Mouse (Mus musculus): ENCODE results near the gene Olfr159. TPM values are rescaled to one million over a fixed set of nuclear protein-coding genes. Genes with fewer than 3 reads are reported as not detected.

The Olfr159 gene
- polyA plus RNA-seq, 1 experiment, result not detected

DNA sequence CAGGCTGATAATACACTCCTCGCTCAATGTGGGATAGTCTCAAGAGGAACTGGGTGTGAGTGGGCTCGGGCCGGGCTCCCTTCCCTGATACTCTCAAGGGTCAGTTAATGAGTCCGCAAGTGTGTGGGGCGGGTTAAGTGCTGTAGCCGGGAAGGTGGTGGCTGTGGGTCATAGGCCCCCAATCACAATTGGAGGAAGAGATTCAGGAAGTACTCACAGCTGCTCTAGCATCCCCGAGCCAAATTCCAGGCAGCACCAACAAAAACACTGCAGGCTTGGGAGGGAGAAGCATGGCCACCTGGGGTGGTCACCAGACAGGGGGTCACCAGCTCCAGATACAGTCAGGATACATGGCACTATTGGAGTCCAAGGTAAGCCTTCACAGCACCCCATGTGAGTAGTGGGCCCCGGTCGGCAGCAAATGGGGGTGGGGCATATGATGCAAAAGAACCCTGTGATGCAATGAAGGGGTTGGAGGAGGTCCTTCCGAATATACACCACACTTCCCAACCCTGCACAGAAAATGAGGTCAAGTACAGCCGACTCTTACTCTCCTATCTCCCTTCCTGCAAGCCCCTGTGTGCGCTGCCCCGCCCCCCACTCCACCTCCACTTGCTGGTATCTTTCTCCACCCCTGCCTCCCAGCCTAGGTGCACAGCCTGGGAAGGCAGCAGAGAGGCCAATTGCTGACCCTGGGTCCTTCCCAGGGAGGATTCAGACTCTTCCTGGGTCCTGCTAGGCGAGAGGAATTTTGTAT lies 40.8 kb downstream of the Olfr159 start, which contains the start of gene Spaar:
Gene Spaar (plus strand): TSS at position 241 of the 757 bp plus-strand sequence.
- Histone ChIP-seq H3K4me3 (ENCODE audit: control insufficient read depth, low read depth, low read length) (peak within 1 kb of the TSS; percentile 44), H3K4me1 (ENCODE audit: control insufficient read depth, insufficient read depth, low read length) (peaks cover 23% of the 10 kb centered on the region), H3K27me3 (ENCODE audit: control insufficient read depth, insufficient read depth, low read length) (no peaks in the 10 kb centered on the region), H3K36me3 (ENCODE audit: control insufficient read depth, insufficient read depth, low read length) (no peaks in the 10 kb centered on the region), H3K27ac (ENCODE audit: control insufficient read depth, insufficient read depth, low read depth, low read length) (peak within 1 kb of the TSS; percentile 84)
- TF ChIP-seq POLR2A (IDR thresholded peaks at IDR 0.05; ENCODE audit: control insufficient read depth, low read depth, low read length), result no peak
- no peak for TF ChIP-seq CTCF (IDR thresholded peaks at IDR 0.05; ENCODE audit: control insufficient read depth, insufficient read depth, insufficient replicate concordance, low read depth, low read length)

DNA sequence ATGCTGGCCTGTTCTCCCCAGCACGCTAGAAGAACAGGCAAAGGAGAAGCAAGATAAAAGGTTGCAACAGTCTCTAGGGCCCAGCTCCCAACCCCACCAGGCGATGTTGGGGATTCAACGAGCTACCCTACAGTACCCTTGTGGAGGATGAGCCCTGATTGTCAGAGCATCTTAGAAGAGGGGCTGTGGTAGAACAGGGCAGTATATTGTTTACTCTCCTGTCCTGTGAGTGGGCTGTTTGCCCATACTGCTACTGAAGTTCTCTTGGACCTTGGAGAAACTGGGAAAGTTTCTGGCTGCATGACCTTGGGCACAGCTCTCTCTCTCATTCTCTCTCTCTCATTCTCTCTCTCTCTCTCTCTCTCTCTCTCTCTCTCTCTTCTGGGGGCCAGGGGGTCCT lies 41.7 kb downstream of the Olfr159 start:
- Histone ChIP-seq H3K4me3 (ENCODE audit: control insufficient read depth, low read depth, low read length) (no peak overlapping the region), H3K36me3 (ENCODE audit: control insufficient read depth, insufficient read depth, low read length) (no peaks in the 10 kb centered on the region), H3K27ac (ENCODE audit: control insufficient read depth, insufficient read depth, low read depth, low read length) (peak overlapping the region; percentile 84), H3K27me3 (ENCODE audit: control insufficient read depth, insufficient read depth, low read length) (no peaks in the 10 kb centered on the region), H3K4me1 (ENCODE audit: control insufficient read depth, insufficient read depth, low read length) (peaks cover 23% of the 10 kb centered on the region)
- no peak for TF ChIP-seq CTCF (IDR thresholded peaks at IDR 0.05; ENCODE audit: control insufficient read depth, insufficient read depth, insufficient replicate concordance, low read depth, low read length)

DNA sequence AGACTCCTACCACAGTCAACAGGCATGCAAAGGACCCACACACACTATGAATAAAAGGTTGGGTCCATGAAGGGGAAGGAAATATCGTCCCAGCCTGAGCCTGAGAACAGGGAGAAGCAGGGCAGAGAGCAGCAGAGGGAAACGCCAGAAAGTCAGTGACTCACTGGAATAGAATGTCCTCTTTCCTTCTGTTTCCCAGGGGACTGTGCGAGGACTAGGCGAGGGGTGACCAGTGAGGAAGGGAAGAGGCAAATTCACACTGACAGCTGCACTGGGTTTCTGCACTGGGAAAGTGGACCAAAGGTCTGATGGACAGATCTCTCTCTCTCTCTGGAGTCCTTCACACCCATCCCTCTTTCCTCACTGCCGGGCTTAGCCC lies 42.2 kb downstream of the Olfr159 start:
- Histone ChIP-seq H3K27ac (ENCODE audit: control insufficient read depth, insufficient read depth, low read depth, low read length) (peak overlapping the region; percentile 84), H3K4me1 (ENCODE audit: control insufficient read depth, insufficient read depth, low read length) (peaks cover 23% of the 10 kb centered on the region), H3K27me3 (ENCODE audit: control insufficient read depth, insufficient read depth, low read length) (no peaks in the 10 kb centered on the region), H3K36me3 (ENCODE audit: control insufficient read depth, insufficient read depth, low read length) (no peaks in the 10 kb centered on the region), H3K4me3 (ENCODE audit: control insufficient read depth, low read depth, low read length) (no peak overlapping the region)
- no peak for TF ChIP-seq POLR2A (IDR thresholded peaks at IDR 0.05; ENCODE audit: control insufficient read depth, low read depth, low read length)
- no peak for TF ChIP-seq CTCF (IDR thresholded peaks at IDR 0.05; ENCODE audit: control insufficient read depth, insufficient read depth, insufficient replicate concordance, low read depth, low read length)

DNA sequence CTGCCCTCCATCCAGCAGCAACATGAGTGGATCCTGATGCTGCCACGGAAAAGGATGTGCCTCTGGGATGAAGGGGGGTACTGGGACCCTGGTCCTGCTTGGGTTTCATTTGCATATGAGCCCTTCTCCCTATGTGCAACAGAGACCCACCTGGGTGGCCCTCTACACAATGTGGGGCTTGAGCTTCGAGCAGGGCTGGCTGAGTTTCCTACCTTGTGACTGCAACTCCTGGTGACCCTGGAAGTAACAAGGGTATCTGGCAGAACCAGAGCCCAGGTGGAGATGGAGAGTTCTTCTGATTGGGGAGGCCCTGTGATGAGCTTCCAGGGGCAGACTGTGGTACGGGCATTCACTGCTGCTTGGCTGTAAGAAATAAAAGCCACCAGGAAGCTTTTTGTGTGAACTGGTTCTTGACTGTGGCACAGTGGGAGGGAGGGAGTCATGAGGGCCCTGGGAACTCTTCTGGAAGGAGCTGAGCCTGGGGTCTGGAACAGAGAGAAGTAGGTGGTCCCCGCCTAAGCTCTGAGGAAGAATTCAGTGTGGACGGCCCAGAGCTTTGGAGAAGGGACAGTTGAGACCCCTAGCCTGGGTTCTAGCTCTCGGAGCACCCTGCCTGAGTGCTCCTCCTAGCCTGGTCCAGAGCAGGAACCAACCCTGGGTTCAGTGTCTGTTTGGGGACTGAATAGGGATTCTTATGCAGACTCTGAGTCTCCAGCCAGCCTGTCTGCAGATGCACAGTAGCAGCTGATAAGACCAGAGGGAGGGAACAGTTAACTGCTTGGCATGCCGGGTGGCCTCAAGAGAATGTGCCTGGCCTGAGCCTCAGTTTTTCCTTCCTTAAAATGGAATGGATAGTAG lies 42.9 kb downstream of the Olfr159 start:
- TF ChIP-seq CTCF (IDR thresholded peaks at IDR 0.05; ENCODE audit: control insufficient read depth, insufficient read depth, insufficient replicate concordance, low read depth, low read length), result no peak
- TF ChIP-seq POLR2A (IDR thresholded peaks at IDR 0.05; ENCODE audit: control insufficient read depth, low read depth, low read length), result no peak
- Histone ChIP-seq H3K4me3 (ENCODE audit: control insufficient read depth, low read depth, low read length) (no peak overlapping the region), H3K4me1 (ENCODE audit: control insufficient read depth, insufficient read depth, low read length) (peaks cover 23% of the 10 kb centered on the region), H3K27me3 (ENCODE audit: control insufficient read depth, insufficient read depth, low read length) (no peaks in the 10 kb centered on the region), H3K27ac (ENCODE audit: control insufficient read depth, insufficient read depth, low read depth, low read length) (peak overlapping the region; percentile 84), H3K36me3 (ENCODE audit: control insufficient read depth, insufficient read depth, low read length) (no peaks in the 10 kb centered on the region)

DNA sequence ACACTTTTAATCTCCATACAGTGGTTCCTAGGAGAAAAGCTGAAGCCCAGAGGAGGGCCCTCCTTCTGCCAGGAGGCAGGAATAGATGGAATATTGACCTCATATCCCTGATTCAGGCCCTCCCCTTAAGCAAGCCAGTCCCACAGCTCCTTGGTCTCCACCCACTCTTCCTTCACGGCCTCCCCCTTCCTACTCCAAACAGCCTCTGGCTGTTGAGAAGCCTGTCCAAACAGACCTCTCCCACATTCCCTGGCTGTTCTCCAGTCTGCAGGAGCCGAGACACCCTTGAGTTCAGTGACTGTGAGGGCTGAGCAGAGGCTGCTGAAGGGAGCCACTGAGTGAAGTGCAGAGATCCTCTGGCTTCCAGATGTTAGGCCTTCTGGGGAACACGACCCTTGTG lies 43.8 kb downstream of the Olfr159 start, which contains the start of gene Hrct1:
Gene Hrct1 (plus strand): TSS at position 194 of the 400 bp plus-strand sequence.
- Histone ChIP-seq H3K27ac (ENCODE audit: control insufficient read depth, insufficient read depth, low read depth, low read length) (peak within 1 kb of the TSS; percentile 84), H3K4me3 (ENCODE audit: control insufficient read depth, low read depth, low read length) (no peak within 1 kb of the TSS), H3K4me1 (ENCODE audit: control insufficient read depth, insufficient read depth, low read length) (peaks cover 23% of the 10 kb centered on the region), H3K27me3 (ENCODE audit: control insufficient read depth, insufficient read depth, low read length) (no peaks in the 10 kb centered on the region), H3K36me3 (ENCODE audit: control insufficient read depth, insufficient read depth, low read length) (no peaks in the 10 kb centered on the region)
- TF ChIP-seq CTCF (IDR thresholded peaks at IDR 0.05; ENCODE audit: control insufficient read depth, insufficient read depth, insufficient replicate concordance, low read depth, low read length) (no peak), POLR2A (IDR thresholded peaks at IDR 0.05; ENCODE audit: control insufficient read depth, low read depth, low read length) (no peak)

DNA sequence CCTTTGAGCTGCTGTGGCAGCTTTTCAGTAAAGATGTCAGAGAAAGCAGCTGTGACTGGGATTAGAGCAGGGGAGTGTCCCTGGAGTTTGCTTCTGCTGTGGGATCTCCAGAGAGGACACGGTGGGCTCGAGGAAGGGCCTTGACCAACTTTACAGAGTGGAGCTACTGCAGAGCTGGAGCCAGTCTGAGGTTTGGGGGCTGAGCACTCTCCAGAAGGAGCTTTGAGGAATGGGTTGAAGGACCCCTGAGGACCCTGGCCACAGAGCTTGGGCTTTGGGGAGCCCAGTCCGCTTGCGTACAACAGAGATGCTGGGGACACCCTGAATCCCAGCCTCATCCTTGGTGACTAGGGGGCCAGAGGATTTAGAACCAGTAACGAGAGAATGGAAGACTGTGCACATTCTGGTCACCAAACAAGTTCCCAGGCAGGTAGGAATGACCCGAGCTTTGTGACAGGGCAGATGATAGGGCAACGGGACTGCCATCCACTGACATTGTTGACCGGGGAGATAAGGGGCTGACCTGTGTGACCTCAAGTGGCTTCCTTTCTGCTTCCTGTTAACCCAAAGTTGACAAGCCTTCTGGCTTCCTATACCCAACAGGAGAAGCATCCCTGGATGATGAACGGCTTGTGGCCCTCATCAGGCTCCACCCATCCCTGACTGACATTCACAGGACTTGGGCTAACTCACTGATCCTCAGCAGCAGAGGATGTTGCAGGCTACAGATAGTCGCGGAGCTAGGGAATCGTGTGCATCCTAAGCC lies 44.4 kb downstream of the Olfr159 start:
- Histone ChIP-seq H3K27me3 (ENCODE audit: control insufficient read depth, insufficient read depth, low read length) (no peaks in the 10 kb centered on the region), H3K4me3 (ENCODE audit: control insufficient read depth, low read depth, low read length) (no peak overlapping the region), H3K36me3 (ENCODE audit: control insufficient read depth, insufficient read depth, low read length) (no peaks in the 10 kb centered on the region), H3K27ac (ENCODE audit: control insufficient read depth, insufficient read depth, low read depth, low read length) (no peak overlapping the region), H3K4me1 (ENCODE audit: control insufficient read depth, insufficient read depth, low read length) (peaks cover 23% of the 10 kb centered on the region)
- TF ChIP-seq CTCF (IDR thresholded peaks at IDR 0.05; ENCODE audit: control insufficient read depth, insufficient read depth, insufficient replicate concordance, low read depth, low read length), result no peak
- no peak for TF ChIP-seq POLR2A (IDR thresholded peaks at IDR 0.05; ENCODE audit: control insufficient read depth, low read depth, low read length)
